Mouse (Mus musculus): ENCODE measurements at regions not wholly inside any gene's neighbourhood (a gene's known extent, or its start where the extent isn't known, plus 50 kb on each side); places are given as distances from the start of the nearest gene placed in this dataset.

GRCm38 (mm10) chr17:49149896-49150295 is 217.7 kb downstream of the Lrfn2 start:
- H3K9me3 ChIP-seq (ENCODE audit: low read length), result 0 out of 2 replicates have a peak, but pooled peaks cover 5% of the 10 kb centered on the region
- TF ChIP-seq CTCF (conservative IDR thresholded peaks at IDR 0.05; ENCODE audit: low read length) (no peak), POU5F1 (IDR thresholded peaks at IDR 0.05; ENCODE audit: borderline replicate concordance, low read length) (no peak), NANOG (IDR thresholded peaks at IDR 0.05; ENCODE audit: borderline replicate concordance, low read length) (no peak)

GRCm38 (mm10) chr17:49150971-49151422 is 218.8 kb downstream of the Lrfn2 start:
- TF ChIP-seq NANOG (IDR thresholded peaks at IDR 0.05; ENCODE audit: borderline replicate concordance, low read length), result no peak
- TF ChIP-seq CTCF (conservative IDR thresholded peaks at IDR 0.05; ENCODE audit: low read length), result no peak
- TF ChIP-seq POU5F1 (IDR thresholded peaks at IDR 0.05; ENCODE audit: borderline replicate concordance, low read length), result no peak
- no peaks in the 10 kb centered on the region; the same call in 1 of the 2 replicates for H3K27me3 ChIP-seq (ENCODE audit: insufficient read depth, low read length)
- no peaks in the 10 kb centered on the region for H3K4me1 ChIP-seq (replicated peaks; ENCODE audit: low read depth, low read length)
- 0 out of 2 replicates have a peak, but pooled peaks cover 5% of the 10 kb centered on the region for H3K9me3 ChIP-seq (ENCODE audit: low read length)
- H3K4me3 ChIP-seq (replicated peaks; ENCODE audit: low read length), result no peak overlapping the region
- no peaks in the 10 kb centered on the region for H3K36me3 ChIP-seq (ENCODE audit: insufficient read depth, low read length)

More at GRCm38 (mm10) chr17:49149896-49150295, 217.7 kb downstream of the Lrfn2 start:
- Histone ChIP-seq H3K27me3 (ENCODE audit: insufficient read depth, low read length) (0 out of 2 replicates have a peak, but pooled peaks cover 2% of the 10 kb centered on the region), H3K36me3 (ENCODE audit: insufficient read depth, low read length) (no peaks in the 10 kb centered on the region), H3K4me1 (replicated peaks; ENCODE audit: low read depth, low read length) (no peaks in the 10 kb centered on the region), H3K4me3 (replicated peaks; ENCODE audit: low read length) (no peak overlapping the region)

DNA sequence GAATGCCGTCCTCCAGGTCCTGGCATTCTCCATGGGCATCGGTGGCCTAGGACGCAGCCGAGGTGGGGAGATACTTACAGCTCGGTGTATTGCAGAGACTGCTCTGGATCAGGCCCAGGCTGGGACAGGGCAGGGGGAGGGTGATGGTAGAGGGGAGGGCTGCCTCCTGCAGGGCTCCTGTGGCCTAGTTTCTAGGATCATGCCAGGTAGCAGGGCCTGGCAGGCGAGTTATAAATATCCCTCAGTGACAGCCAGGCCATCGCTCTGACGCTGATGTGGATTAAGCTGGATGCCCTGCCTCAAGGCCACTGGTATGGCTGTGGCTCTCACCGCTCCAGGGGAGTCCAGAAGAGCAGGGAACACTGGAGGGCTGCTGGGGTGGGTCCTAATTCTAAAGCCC is 221.8 kb downstream of the Lrfn2 start:
- Histone ChIP-seq H3K4me1 (replicated peaks; ENCODE audit: low read depth, low read length) (no peaks in the 10 kb centered on the region), H3K36me3 (ENCODE audit: insufficient read depth, low read length) (no peaks in the 10 kb centered on the region), H3K4me3 (replicated peaks; ENCODE audit: low read length) (no peak overlapping the region), H3K27me3 (ENCODE audit: insufficient read depth, low read length) (peaks cover 6% of the 10 kb centered on the region), H3K9me3 (ENCODE audit: low read length) (0 out of 2 replicates have a peak, but pooled peaks cover 5% of the 10 kb centered on the region)
- no peak for TF ChIP-seq POU5F1 (IDR thresholded peaks at IDR 0.05; ENCODE audit: borderline replicate concordance, low read length)
- no peak for TF ChIP-seq NANOG (IDR thresholded peaks at IDR 0.05; ENCODE audit: borderline replicate concordance, low read length)
- TF ChIP-seq CTCF (conservative IDR thresholded peaks at IDR 0.05; ENCODE audit: low read length), result no peak

- H3K27me3 ChIP-seq (ENCODE audit: insufficient read depth, low read length), result peaks cover 6% of the 10 kb centered on the region
- H3K4me1 ChIP-seq (replicated peaks; ENCODE audit: low read depth, low read length), result no peaks in the 10 kb centered on the region
- 0 out of 2 replicates have a peak, but pooled peaks cover 5% of the 10 kb centered on the region for H3K9me3 ChIP-seq (ENCODE audit: low read length)
- H3K4me3 ChIP-seq (replicated peaks; ENCODE audit: low read length), result no peak overlapping the region
- TF ChIP-seq POU5F1 (IDR thresholded peaks at IDR 0.05; ENCODE audit: borderline replicate concordance, low read length) (no peak), NANOG (IDR thresholded peaks at IDR 0.05; ENCODE audit: borderline replicate concordance, low read length) (no peak), CTCF (conservative IDR thresholded peaks at IDR 0.05; ENCODE audit: low read length) (no peak)
- no peaks in the 10 kb centered on the region for H3K36me3 ChIP-seq (ENCODE audit: insufficient read depth, low read length)
Measured at GRCm38 (mm10) chr17:49155001-49155515, 222.9 kb downstream of the Lrfn2 start.

DNA sequence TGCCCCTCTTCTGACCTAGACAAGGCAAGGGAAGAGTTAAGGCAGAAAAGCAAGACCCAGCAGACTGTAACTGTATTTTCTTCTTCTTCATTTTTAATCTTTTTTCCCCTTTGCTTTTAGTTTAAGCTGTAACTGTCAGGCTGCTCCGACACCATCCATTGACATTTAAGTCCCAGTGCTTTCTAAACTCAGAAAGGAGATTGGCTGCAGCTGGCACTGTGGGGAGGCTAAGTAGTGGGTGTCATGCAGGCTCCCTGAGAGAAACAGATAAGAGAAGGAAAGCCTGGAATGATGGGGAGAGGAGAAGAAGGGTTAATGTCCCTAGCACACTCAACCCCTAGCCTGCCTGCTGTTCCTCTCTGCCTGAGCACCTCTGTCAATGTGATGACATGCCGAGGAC is 225.4 kb downstream of the Lrfn2 start:
- Histone ChIP-seq H3K36me3 (ENCODE audit: insufficient read depth, low read length) (no peaks in the 10 kb centered on the region), H3K27me3 (ENCODE audit: insufficient read depth, low read length) (peaks cover 6% of the 10 kb centered on the region), H3K9me3 (ENCODE audit: low read length) (no peaks in the 10 kb centered on the region), H3K4me1 (replicated peaks; ENCODE audit: low read depth, low read length) (no peaks in the 10 kb centered on the region), H3K4me3 (replicated peaks; ENCODE audit: low read length) (no peak overlapping the region)
- TF ChIP-seq POU5F1 (IDR thresholded peaks at IDR 0.05; ENCODE audit: borderline replicate concordance, low read length) (no peak), NANOG (IDR thresholded peaks at IDR 0.05; ENCODE audit: borderline replicate concordance, low read length) (no peak), CTCF (conservative IDR thresholded peaks at IDR 0.05; ENCODE audit: low read length) (no peak)

DNA sequence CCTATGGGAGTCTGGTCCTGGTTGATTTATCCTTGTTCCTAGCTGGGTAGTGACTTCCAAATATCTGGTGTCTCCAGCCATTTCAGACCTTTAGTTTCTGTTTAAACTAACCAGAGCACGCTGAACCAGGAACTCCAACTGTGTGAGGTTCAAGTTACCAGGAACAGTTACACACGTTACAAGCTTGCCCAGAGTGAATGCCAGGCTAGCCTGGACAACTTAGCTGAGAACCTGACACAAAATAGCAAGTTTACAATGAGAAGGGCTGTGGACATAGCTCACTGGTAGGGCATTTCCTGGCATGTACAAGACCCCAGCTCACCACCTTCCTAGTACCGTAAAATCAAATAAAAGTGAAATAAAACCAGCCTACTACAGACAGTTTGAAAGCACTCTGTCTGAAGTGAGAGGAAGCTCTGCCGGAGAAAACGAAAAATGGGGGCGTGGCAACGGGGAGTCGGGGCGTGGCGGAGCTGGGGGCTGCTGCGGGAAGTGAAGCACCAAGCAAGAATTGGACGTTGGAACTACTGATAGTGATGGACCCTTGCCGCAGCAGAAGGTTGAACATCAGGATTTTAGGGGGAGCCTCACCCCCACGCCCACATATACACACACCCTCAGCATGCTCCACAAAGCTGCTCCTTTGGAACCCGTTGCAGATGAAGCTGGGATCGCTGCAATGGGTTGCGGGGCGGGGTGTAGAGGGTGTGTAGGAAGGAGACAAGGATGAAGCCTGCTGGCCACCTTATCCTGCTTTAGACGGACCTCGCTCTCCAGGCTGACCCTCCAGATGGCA is 239.3 kb downstream of the Lrfn2 start:
- no peaks in the 10 kb centered on the region for H3K36me3 ChIP-seq (ENCODE audit: insufficient read depth, low read length)
- TF ChIP-seq CTCF (conservative IDR thresholded peaks at IDR 0.05; ENCODE audit: low read length) (no peak), NANOG (IDR thresholded peaks at IDR 0.05; ENCODE audit: borderline replicate concordance, low read length) (no peak), POU5F1 (IDR thresholded peaks at IDR 0.05; ENCODE audit: borderline replicate concordance, low read length) (no peak)
- peaks cover 30% of the 10 kb centered on the region for H3K4me1 ChIP-seq (replicated peaks; ENCODE audit: low read depth, low read length)
- H3K9me3 ChIP-seq (ENCODE audit: low read length), result no peaks in the 10 kb centered on the region
- H3K4me3 ChIP-seq (replicated peaks; ENCODE audit: low read length), result peak overlapping the region; percentile 66
- peaks cover 57% of the 10 kb centered on the region for H3K27me3 ChIP-seq (ENCODE audit: insufficient read depth, low read length)

- Histone ChIP-seq H3K9me3 (ENCODE audit: low read length) (no peaks in the 10 kb centered on the region), H3K36me3 (ENCODE audit: insufficient read depth, low read length) (no peaks in the 10 kb centered on the region), H3K4me1 (replicated peaks; ENCODE audit: low read depth, low read length) (peaks cover 30% of the 10 kb centered on the region), H3K27me3 (ENCODE audit: insufficient read depth, low read length) (peaks cover 57% of the 10 kb centered on the region), H3K4me3 (replicated peaks; ENCODE audit: low read length) (peak overlapping the region; percentile 66)
- TF ChIP-seq CTCF (conservative IDR thresholded peaks at IDR 0.05; ENCODE audit: low read length) (no peak), POU5F1 (IDR thresholded peaks at IDR 0.05; ENCODE audit: borderline replicate concordance, low read length) (no peak), NANOG (IDR thresholded peaks at IDR 0.05; ENCODE audit: borderline replicate concordance, low read length) (no peak)
Measured at GRCm38 (mm10) chr17:49172052-49172799, 240.0 kb downstream of the Lrfn2 start.

DNA sequence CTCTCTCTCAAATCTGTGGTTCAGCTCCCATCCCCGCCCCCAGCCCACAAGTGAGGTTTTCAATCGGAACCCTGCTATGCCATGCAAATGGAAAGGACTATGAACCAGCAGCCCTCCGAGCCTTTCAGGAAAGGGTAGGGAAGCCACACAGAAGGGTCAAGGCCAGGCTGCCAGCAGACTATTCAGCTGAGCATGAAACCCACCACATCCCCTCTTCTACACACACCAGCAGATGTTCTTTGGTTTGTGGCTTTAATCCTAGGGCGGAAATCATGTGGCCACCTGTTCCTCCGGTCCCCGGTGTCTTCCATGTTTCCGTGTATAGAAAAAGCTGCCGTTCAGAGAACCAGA is 240.6 kb downstream of the Lrfn2 start:
- no peak for TF ChIP-seq POU5F1 (IDR thresholded peaks at IDR 0.05; ENCODE audit: borderline replicate concordance, low read length)
- TF ChIP-seq NANOG (IDR thresholded peaks at IDR 0.05; ENCODE audit: borderline replicate concordance, low read length), result no peak
- no peak for TF ChIP-seq CTCF (conservative IDR thresholded peaks at IDR 0.05; ENCODE audit: low read length)
- Histone ChIP-seq H3K4me3 (replicated peaks; ENCODE audit: low read length) (no peak overlapping the region), H3K27me3 (ENCODE audit: insufficient read depth, low read length) (peaks cover 57% of the 10 kb centered on the region), H3K4me1 (replicated peaks; ENCODE audit: low read depth, low read length) (peaks cover 30% of the 10 kb centered on the region), H3K36me3 (ENCODE audit: insufficient read depth, low read length) (no peaks in the 10 kb centered on the region), H3K9me3 (ENCODE audit: low read length) (no peaks in the 10 kb centered on the region)

All from E14TG2a.4 (cell line).